Mouse (Mus musculus): ENCODE measurements at regions not wholly inside any gene's neighbourhood (a gene's known extent, or its start where the extent isn't known, plus 50 kb on each side); places are given as distances from the start of the nearest gene placed in this dataset.

DNA sequence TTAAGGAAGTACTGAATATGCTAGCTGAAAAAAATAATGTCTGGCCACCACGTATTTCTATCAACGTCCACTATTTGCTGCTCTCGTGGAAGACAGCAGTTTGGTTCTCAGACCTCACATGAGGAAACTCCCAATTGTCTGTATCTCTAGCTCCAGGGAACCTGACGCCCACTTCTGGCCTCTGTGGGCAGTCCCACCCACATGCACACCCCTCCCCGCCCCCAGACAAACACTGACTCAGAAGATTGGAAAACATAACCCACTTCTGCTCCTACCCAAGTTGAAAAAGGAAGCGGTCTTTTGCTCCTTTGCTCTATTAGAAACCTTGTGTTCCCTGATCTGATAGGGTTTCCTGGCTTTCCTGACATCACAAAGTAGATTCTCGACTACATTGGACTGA lies 99.9 kb upstream of the Ccdc54 start:
- H3K4me3 ChIP-seq (ENCODE audit: low read depth, low read length) = no peak overlapping the region
- no peaks in the 10 kb centered on the region for H3K9me3 ChIP-seq (ENCODE audit: control insufficient read depth)
- no peaks in the 10 kb centered on the region for H3K36me3 ChIP-seq (ENCODE audit: control insufficient read depth, insufficient read depth)
- no peak overlapping the region for H3K4me2 ChIP-seq (replicated peaks; ENCODE audit: low read depth)
- H3K4me1 ChIP-seq (replicated peaks; ENCODE audit: control insufficient read depth, insufficient read depth, low read length) = no peaks in the 10 kb centered on the region
- TF ChIP-seq CTCF (IDR thresholded peaks at IDR 0.05; ENCODE audit: low read depth) = no peak
- no peak for ATAC-seq
- 72% methylated on average over 7 of the region's 7 CpGs for WGBS
- H3K27ac ChIP-seq (ENCODE audit: low read depth, low read length) = no peak overlapping the region
- no peaks in the 10 kb centered on the region for H3K27me3 ChIP-seq (replicated peaks; ENCODE audit: control insufficient read depth, insufficient read depth, low read length)
- no peak overlapping the region for H3K9ac ChIP-seq (ENCODE audit: low read depth, low read length)

- Histone ChIP-seq H3K27ac (ENCODE audit: low read depth, low read length) (no peak overlapping the region), H3K9ac (ENCODE audit: low read depth, low read length) (no peak overlapping the region), H3K4me1 (replicated peaks; ENCODE audit: control insufficient read depth, insufficient read depth, low read length) (no peaks in the 10 kb centered on the region), H3K4me2 (replicated peaks; ENCODE audit: low read depth) (peak overlapping the region; percentile 51), H3K4me3 (ENCODE audit: low read depth, low read length) (peak overlapping the region; percentile 9; the same call in 1 of the 2 replicates), H3K27me3 (replicated peaks; ENCODE audit: control insufficient read depth, insufficient read depth, low read length) (no peaks in the 10 kb centered on the region), H3K9me3 (ENCODE audit: control insufficient read depth) (no peaks in the 10 kb centered on the region), H3K36me3 (ENCODE audit: control insufficient read depth, insufficient read depth) (no peaks in the 10 kb centered on the region)
- ATAC-seq = no peak
- WGBS = 52% methylated on average over 10 of the region's 10 CpGs
- TF ChIP-seq CTCF (IDR thresholded peaks at IDR 0.05; ENCODE audit: low read depth) = no peak
Observed at GRCm38 (mm10) chr16:50689525-50689924, 98.6 kb upstream of the Ccdc54 start.

DNA sequence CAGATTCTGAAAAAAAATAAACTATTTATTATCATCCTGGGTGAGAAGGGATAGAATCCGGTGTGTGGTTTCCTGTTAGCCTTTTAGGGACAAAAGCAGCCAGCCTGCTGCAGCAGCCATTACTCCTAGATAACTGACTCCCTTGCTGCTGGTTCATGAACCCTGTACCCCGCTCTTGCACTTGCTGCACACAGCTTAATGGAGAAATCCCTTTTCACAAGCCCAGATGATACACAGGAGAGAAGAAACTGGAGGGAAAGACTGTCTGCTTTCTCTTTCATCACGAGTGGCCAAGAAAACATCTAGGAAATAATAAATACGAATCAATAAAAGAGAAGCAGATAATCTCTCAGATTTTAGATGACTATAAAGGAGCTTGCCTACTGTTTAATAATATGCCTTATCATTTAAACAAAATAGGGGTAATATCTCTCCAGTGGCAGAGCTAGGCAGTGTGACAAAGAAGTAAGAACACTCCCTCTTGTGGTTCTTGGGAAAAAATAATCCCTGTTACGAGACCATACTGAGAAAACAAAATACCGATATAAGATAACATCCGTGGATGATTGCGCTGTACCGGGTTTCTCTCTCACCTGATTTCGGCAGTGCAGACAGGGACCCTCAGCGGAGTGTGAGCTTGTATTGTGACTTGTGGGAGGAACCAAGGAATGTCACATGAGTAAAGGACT lies 98.0 kb upstream of the Ccdc54 start:
- H3K4me2 ChIP-seq (replicated peaks; ENCODE audit: low read depth) = peak overlapping the region; percentile 51
- H3K27ac ChIP-seq (ENCODE audit: low read depth, low read length) = no peak overlapping the region
- peak; percentile 58 for TF ChIP-seq CTCF (IDR thresholded peaks at IDR 0.05; ENCODE audit: low read depth)
- no peaks in the 10 kb centered on the region for H3K27me3 ChIP-seq (replicated peaks; ENCODE audit: control insufficient read depth, insufficient read depth, low read length)
- 35% methylated on average over 11 of the region's 11 CpGs for WGBS
- no peaks in the 10 kb centered on the region for H3K36me3 ChIP-seq (ENCODE audit: control insufficient read depth, insufficient read depth)
- ATAC-seq = no peak
- H3K9ac ChIP-seq (ENCODE audit: low read depth, low read length) = no peak overlapping the region
- no peaks in the 10 kb centered on the region for H3K9me3 ChIP-seq (ENCODE audit: control insufficient read depth)
- H3K4me3 ChIP-seq (ENCODE audit: low read depth, low read length) = peak overlapping the region; percentile 9; the same call in 1 of the 2 replicates
- H3K4me1 ChIP-seq (replicated peaks; ENCODE audit: control insufficient read depth, insufficient read depth, low read length) = no peaks in the 10 kb centered on the region

DNA sequence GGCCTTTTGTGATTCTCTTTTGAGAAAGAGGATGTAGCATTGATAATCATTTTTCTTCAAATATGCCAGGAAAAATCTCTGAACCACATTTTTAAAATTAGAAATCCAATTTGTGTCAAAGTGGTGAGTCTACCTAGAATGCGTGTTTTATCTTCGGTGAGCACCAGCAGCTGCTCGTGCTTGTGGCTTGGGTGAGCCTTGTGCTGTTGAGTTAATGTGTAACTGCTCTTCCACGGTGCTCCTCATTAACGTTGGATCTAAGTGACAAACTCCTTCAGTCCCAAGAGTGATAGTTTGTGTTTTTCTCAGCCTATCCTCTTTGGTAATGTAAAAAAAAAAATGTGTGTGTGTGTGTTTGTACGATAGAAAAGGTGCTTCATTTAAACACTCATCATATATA lies 88.7 kb upstream of the Ccdc54 start:
- no peaks in the 10 kb centered on the region for H3K27me3 ChIP-seq (replicated peaks; ENCODE audit: control insufficient read depth, insufficient read depth, low read length)
- no peaks in the 10 kb centered on the region for H3K9me3 ChIP-seq (ENCODE audit: control insufficient read depth)
- 47% methylated on average over 6 of the region's 6 CpGs for WGBS
- H3K27ac ChIP-seq (ENCODE audit: low read depth, low read length) = no peak overlapping the region
- ATAC-seq = no peak
- no peak overlapping the region for H3K4me3 ChIP-seq (ENCODE audit: low read depth, low read length)
- no peak for TF ChIP-seq CTCF (IDR thresholded peaks at IDR 0.05; ENCODE audit: low read depth)
- H3K36me3 ChIP-seq (ENCODE audit: control insufficient read depth, insufficient read depth) = no peaks in the 10 kb centered on the region
- no peak overlapping the region for H3K4me2 ChIP-seq (replicated peaks; ENCODE audit: low read depth)
- no peaks in the 10 kb centered on the region for H3K4me1 ChIP-seq (replicated peaks; ENCODE audit: control insufficient read depth, insufficient read depth, low read length)
- H3K9ac ChIP-seq (ENCODE audit: low read depth, low read length) = no peak overlapping the region

GRCm38 (mm10) chr16:50673339-50673738 lies 82.4 kb upstream of the Ccdc54 start:
- no peak for TF ChIP-seq CTCF (IDR thresholded peaks at IDR 0.05; ENCODE audit: low read depth)
- H3K27ac ChIP-seq (ENCODE audit: low read depth, low read length) = no peak overlapping the region
- 65% methylated on average over 5 of the region's 5 CpGs for WGBS
- no peak overlapping the region for H3K4me2 ChIP-seq (replicated peaks; ENCODE audit: low read depth)
- H3K36me3 ChIP-seq (ENCODE audit: control insufficient read depth, insufficient read depth) = no peaks in the 10 kb centered on the region
- H3K4me3 ChIP-seq (ENCODE audit: low read depth, low read length) = no peak overlapping the region
- no peaks in the 10 kb centered on the region for H3K27me3 ChIP-seq (replicated peaks; ENCODE audit: control insufficient read depth, insufficient read depth, low read length)
- H3K9ac ChIP-seq (ENCODE audit: low read depth, low read length) = no peak overlapping the region
- no peaks in the 10 kb centered on the region for H3K9me3 ChIP-seq (ENCODE audit: control insufficient read depth)
- no peak for ATAC-seq
- no peaks in the 10 kb centered on the region for H3K4me1 ChIP-seq (replicated peaks; ENCODE audit: control insufficient read depth, insufficient read depth, low read length)

DNA sequence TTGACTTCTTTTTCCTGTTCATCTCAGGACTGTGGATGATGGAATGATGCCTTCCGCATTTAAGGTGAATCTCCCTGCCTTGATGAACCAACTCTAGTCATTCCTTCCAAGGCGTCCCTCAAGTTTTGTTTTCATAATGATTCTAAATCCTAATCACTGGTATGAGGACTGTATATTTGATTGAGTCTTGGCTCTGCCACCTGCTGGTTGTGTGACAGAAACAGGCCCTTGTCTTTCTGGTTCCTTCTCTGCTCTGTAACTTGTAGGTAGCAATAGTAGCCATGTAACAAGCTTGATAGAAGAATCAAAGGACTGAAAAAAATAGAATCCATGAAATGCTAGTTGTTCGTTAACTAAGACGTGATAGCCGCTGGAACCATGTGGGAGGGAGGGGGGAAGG lies 81.8 kb upstream of the Ccdc54 start:
- 50% methylated on average over 5 of the region's 5 CpGs for WGBS
- Histone ChIP-seq H3K4me1 (replicated peaks; ENCODE audit: control insufficient read depth, insufficient read depth, low read length) (no peaks in the 10 kb centered on the region), H3K4me2 (replicated peaks; ENCODE audit: low read depth) (no peak overlapping the region), H3K27ac (ENCODE audit: low read depth, low read length) (no peak overlapping the region), H3K4me3 (ENCODE audit: low read depth, low read length) (no peak overlapping the region), H3K9me3 (ENCODE audit: control insufficient read depth) (no peaks in the 10 kb centered on the region), H3K36me3 (ENCODE audit: control insufficient read depth, insufficient read depth) (no peaks in the 10 kb centered on the region), H3K9ac (ENCODE audit: low read depth, low read length) (no peak overlapping the region), H3K27me3 (replicated peaks; ENCODE audit: control insufficient read depth, insufficient read depth, low read length) (no peaks in the 10 kb centered on the region)
- no peak for ATAC-seq
- peak; percentile 49 for TF ChIP-seq CTCF (IDR thresholded peaks at IDR 0.05; ENCODE audit: low read depth)

All from intestine, postnatal 0 days (tissue).